Mouse (Mus musculus): ENCODE measurements around the gene Map2k3.
"Not testable (repeated sequence)": the region's sequence is repeated elsewhere in the genome, so short reads cannot be mapped to it uniquely, and the experiment has no call there.

Map2k3 gene

DNA sequence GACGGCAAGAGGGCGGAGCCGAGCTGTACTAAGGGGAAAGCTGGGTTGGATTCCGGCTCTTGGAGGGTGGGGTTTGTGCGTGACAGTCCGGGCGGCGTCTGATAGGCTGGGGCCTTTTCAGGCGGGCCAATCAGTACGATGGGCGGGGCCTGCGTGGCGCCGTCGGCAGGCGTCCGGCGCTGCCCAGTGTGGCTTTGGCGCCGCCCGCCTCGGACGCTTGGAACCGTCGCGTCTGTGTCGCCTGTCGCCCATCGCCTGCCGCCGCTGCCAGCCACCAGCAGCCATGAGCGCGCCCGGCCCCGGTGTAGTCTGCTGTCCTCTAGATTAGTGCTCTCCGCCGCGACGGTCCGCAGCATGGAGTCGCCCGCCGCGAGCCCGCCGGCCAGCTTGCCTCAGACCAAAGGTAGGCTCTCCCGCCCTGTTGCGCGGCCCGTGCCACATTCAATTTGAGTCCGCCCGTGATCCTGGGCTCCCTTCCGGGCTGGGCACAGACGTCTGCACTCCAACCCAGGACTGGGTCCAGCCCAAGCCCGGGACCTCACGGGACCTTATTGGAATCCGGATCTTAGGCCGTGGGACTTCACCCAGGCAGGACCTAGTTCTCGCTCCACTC, at the start of gene Map2k3:
TSS of gene Map2k3 (plus strand) at position 165 of the 613 bp plus-strand sequence.
- in situ Hi-C loops (cut with MboI, MseI) = no loop called here

DNA sequence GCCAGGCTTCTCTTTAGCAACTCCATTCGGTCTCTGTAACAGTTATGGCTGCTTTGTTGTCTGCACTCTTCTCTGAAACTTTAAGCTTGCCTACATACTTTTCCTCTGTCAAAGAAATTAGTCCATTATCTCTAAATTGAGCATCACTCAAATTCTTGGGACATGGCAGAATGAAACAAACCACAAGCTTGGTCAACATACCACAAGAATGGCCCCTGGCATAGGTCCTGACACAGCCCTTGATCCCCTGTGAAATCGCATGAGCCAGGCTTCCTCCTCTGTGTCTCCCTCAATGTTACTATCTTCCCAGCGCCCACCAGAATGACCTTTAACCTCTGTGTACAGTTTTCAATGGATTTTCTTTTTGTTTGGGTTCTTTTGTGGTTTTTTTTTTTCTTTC, 49.4 kb upstream of the Map2k3 start:
- in situ Hi-C loops (cut with MboI, MseI) = no loop called here

GRCm38 (mm10) chr11:60886986-60887385, 44.8 kb upstream of the Map2k3 start:
- in situ Hi-C loops (cut with MboI, MseI) = not testable (repeated sequence)

DNA sequence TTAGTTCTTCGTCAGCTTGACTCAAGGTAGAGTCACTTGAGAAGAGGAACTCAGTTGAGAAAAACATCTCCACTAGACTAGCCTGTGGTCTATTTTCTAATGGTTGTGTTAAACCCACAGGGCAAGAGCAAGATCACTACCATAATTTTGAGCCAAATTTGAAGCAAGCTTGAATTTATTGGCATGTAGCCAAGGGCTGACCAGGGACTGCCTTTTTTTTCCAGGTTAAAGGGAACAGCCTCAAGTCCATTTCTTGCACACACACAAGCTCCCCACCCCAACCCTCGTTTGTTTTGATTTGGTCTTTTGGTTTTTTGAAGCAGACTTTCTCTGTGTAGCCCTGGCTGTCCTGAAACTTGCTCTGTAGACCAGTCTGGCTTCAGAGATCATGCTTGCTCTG, 42.0 kb upstream of the Map2k3 start:
- in situ Hi-C loops (cut with MboI, MseI) = no loop called here

DNA sequence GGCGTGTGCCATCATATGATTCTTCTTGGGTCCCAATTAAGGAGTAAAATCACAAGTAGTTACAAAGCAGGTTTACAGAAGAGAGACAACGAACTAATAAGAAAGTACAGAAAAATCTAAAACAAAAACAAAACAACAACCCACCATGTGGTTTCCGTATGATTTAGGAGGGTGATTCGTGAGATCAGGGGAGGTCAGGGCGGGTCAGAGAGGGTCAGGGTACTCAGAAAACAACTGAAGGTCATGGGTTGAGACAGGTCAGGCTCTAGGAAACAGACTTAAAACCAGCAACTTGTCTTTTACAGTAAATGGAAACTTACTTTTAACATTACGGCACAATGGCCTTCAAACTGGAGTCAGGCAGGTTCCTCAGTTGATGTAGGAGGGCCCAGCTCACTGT, 41.5 kb upstream of the Map2k3 start:
- in situ Hi-C loops (cut with MboI, MseI) = no loop called here

- in situ Hi-C loops (cut with MboI, MseI) = no loop called here
Measured at GRCm38 (mm10) chr11:60890744-60891143, 41.1 kb upstream of the Map2k3 start.

GRCm38 (mm10) chr11:60895915-60896314, 35.9 kb upstream of the Map2k3 start:
- in situ Hi-C loops (cut with MboI, MseI) = no loop called here

GRCm38 (mm10) chr11:60902001-60902400, 29.8 kb upstream of the Map2k3 start:
- in situ Hi-C loops (cut with MboI, MseI) = no loop called here

DNA sequence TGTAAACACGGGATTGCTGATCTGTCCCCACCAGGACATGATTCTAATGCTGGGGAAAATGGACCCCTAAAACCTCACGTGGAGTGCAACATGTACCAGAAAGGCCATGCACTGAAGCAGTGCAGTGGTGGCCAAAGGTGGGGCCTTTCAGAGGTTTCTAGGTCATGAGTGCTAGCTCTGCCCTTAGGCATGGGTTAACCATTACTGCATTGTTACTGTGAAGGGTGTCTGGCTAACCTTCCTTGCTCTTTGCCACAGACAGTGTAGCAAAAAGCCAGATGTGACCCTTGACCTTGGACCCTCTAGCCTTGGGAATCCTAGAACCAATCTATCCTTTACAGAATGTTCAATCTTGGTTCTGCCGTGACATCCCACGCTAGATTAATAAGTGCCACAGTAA, 29.3 kb upstream of the Map2k3 start:
- in situ Hi-C loops (cut with MboI, MseI) = no loop called here

DNA sequence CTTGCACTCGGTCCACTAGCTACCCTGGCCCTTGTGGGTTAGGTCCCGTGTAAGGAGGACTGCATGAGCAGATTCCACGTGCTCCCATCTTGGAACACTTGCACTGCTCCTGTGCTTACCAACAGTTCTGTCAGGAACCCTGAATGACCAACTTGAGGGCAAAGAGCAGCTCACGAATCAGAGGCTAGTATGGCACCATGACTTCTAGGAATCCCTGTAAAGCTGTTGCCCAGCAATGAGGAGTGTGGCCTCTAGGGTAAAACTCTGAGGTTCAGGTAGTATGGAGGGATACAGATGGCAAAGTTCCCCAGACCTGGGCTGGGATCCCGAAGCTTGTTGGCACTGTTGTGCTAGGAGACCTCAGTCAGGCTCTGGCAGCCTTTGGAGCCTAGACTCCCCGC, 28.2 kb upstream of the Map2k3 start:
- in situ Hi-C loops (cut with MboI, MseI) = no loop called here

DNA sequence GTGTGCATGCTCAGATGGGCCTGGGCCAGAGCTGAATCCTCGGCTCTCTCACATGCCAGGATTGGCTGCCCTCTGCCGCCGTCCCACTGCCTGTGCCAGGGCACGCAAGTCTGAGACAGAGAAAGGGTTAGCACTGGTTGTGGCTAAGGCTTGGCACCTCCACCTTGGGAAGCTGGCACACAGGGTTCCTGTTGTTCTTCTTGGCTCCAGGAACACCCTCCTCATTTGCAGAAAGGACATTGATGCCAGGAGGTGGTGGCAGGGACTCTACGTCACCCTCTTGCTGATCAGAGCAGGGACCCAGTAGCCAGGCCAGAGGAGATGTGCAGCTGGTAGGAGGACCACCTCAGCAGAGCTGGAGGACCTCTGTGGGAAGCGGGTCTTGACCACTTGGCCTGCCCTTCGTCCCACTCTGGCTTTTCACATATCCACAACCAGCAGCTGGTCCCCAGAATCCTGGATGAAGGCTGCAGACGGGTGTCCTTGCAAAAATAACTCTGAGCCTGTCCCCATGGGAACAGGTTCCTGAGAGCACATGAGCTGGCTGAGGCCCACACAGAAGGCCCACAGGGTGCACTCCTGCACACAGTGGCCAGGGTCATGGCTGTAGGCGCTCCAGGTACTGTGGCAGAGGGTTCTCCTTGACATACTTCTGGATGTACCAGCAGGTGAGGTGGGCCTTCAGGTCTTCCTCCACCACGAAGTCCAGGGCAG, 26.3 kb upstream of the Map2k3 start:
- in situ Hi-C loops (cut with MboI, MseI) = no loop called here

- in situ Hi-C loops (cut with MboI, MseI) = no loop called here
Measured at GRCm38 (mm10) chr11:60906449-60906848, 25.4 kb upstream of the Map2k3 start.

GRCm38 (mm10) chr11:60908073-60908472, 23.8 kb upstream of the Map2k3 start:
- in situ Hi-C loops (cut with MboI, MseI) = no loop called here

GRCm38 (mm10) chr11:60909626-60910025, 22.2 kb upstream of the Map2k3 start:
- in situ Hi-C loops (cut with MboI, MseI) = no loop called here

- in situ Hi-C loops (cut with MboI, MseI) = no loop called here
Measured at GRCm38 (mm10) chr11:60912525-60912973, 19.3 kb upstream of the Map2k3 start.

DNA sequence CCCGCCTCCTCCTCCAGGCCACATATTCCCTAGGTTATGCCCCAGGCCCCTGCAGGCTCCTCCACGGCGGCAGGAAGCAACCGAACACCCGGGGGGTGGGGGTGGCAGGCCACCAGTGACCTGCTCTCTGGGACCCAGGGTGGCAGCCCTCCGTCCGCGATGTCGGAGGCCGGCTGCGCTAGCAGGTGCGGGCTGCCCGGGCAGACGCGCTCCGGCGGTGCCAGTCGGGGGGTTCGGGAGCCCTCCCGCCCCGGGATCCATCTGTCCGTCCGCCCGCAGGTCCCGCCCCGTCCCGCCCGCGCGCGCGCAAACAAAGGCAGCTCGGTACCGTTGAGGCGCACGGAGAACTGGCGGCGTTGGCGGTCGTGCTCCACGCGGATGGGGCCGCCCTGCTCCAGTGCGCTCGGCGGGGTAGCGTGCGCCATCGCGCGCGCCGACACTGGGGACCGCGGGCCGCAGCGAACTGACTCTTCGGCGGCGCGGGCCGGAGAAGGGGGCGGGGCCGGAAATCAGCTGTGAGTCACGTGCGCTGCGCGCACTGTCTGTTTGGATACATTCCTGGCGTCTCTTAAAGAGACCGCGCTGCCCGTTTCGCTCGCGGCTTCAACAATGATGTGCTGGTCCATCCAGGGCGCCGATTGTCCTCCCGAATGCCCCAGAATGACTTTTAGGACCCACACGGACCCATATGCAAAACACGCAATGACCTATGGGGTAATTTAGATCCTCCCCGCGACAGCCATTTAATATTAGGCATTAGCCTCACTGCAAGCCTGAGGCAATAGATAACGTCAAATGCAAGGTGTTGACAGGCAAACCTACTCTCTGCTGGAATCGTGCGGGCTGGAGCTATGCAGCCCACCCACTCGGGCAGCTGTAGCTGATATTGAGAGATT, 18.3 kb upstream of the Map2k3 start:
- in situ Hi-C loops (cut with MboI, MseI) = no loop called here

DNA sequence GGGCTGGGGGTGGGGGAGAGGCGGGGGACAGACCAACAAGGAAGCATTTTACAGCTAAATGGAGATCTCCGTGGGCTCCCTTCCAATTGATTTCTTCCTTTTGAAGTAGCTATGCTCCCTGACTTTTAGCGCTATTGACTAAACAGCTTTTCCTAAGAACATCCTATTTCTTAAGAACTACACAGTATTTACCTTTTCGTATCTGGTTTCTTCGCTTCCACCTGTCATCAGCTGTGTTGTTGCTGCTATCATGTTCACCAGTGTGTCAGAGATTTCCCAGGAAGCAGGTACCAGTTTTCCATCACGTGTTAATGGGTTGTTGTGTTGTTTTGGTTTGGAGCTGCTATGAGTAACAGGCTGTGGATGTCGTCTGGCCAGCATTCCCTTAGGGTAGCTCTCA, 17.3 kb upstream of the Map2k3 start, which contains the start of gene Natd1:
TSS of gene Natd1 (minus strand) at position 260 of the 400 bp plus-strand sequence.
- in situ Hi-C loops (cut with MboI, MseI) = no loop called here

DNA sequence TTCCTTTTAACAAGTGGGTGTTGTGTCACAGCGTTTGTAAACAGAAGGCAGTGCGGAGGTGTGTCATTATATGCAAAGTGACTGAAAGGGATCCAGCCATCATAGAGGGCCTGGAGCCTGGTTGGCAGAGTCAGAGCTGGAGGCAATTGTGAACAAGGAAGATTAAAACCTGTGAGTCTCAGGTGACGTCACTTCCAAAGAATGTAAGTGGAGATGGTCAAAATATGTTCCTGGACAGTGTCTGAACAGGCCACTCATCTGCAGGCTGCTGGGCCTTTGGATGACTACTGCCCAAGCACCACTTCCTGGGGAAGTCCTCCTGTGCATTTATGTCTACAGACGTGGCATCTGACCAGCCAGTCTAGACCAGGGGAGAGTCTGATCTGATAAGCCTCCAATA, 16.6 kb upstream of the Map2k3 start:
- in situ Hi-C loops (cut with MboI, MseI) = no loop called here

DNA sequence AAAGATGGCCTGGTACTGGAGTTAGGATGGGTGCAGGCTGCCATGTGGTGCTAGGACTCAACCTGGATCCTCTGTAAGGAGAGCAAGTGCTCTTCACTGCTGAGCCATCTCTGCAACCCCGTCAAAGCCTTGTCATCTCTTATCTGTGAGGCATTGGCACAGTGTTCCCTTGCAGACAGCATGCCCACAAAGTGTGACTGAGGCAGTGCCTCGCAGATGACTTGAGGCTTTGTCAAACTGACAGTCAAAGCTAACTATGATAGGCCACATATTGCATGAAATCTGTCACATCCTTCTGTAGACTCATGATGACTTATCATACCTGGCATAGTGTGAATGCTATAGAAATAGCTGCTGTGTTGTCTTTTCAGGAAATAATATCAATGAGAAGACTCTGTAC, 11.8 kb upstream of the Map2k3 start:
- in situ Hi-C loops (cut with MboI, MseI) = no loop called here

DNA sequence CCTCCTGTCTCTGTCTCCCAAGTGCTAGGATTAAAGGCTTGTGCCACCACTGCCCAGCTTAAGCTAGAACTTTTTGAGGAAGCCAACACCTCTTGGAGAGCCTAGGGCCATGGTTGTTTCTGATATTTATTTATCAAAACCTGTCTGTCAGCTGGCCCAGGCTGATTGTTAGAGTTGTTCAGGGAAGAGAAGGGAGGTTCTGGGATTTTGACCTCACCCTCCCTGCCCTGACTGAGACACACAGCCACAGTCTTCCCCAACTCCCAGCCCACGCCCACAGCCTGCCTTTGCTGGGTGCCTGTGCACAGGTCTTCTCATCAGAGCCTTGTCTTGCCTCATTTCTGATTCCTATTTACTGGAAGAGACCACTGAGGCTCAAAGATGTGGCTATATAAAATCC, 9.6 kb upstream of the Map2k3 start:
- in situ Hi-C loops (cut with MboI, MseI) = no loop called here

GRCm38 (mm10) chr11:60922964-60923363, 8.9 kb upstream of the Map2k3 start:
- in situ Hi-C loops (cut with MboI, MseI) = no loop called here

DNA sequence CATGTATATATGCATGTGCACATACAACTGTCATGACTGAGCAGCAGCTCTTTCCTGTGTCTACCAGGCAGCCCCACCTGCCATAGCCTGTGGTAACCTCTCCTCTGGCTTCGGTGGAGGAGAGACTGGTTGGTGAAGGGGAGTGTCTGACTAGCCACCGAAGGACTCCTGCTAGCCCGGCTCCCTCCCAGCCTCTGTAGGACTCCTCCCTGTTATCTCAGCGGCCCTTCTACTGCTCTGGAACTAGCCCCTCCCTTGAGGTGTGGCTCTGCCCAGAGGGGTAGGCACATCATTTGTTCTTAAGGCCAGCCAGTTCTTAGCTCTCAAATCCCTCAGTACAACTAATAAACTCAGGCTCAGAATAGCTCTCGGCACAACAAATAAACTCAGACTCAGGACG, 7.3 kb upstream of the Map2k3 start:
- in situ Hi-C loops (cut with MboI, MseI) = no loop called here
